Mouse (Mus musculus): ENCODE measurements around the gene Zfyve27. TPM values are rescaled to one million over a fixed set of nuclear protein-coding genes. Genes with fewer than 3 reads are reported as not detected.
A peak's percentile ranks its signal among the peaks of the same experiment; 100 is the strongest.

The Zfyve27 gene
- total and polyA plus RNA-seq, 2 experiments from 2014 or later: 48.8 to 83.9 TPM

GRCm38 (mm10) chr19:42164188-42164587 lies 437 bp downstream of the Zfyve27 start:
- no peak overlapping the region for H3K4me2 ChIP-seq (ENCODE audit: low read depth, low read length, poor library complexity, severe bottlenecking)
- DNase-seq (ENCODE audit: low spot score): peak; percentile 28
- H3K36me3 ChIP-seq (ENCODE audit: insufficient read depth, low read length): no peaks in the 10 kb centered on the region
- ATAC-seq (ENCODE audit: low FRiP score): no peak
- TF ChIP-seq CTCF (IDR thresholded peaks at IDR 0.05): no peak
- no peaks in the 10 kb centered on the region for H3K4me1 ChIP-seq (ENCODE audit: insufficient read depth, low read length)
- no peaks in the 10 kb centered on the region for H3K27me3 ChIP-seq (ENCODE audit: insufficient read depth, low read length)
- WGBS: 46% methylated on average over 7 of the region's 7 CpGs
- H3K27ac ChIP-seq (ENCODE audit: low read depth, low read length): no peak overlapping the region; the same call in 1 of the 2 replicates
- H3K9ac ChIP-seq (replicated peaks; ENCODE audit: low read length, poor library complexity, severe bottlenecking): no peak overlapping the region
- H3K4me3 ChIP-seq (ENCODE audit: low read depth, low read length): no peak overlapping the region
- no peaks in the 10 kb centered on the region for H3K9me3 ChIP-seq (ENCODE audit: low read length)

DNA sequence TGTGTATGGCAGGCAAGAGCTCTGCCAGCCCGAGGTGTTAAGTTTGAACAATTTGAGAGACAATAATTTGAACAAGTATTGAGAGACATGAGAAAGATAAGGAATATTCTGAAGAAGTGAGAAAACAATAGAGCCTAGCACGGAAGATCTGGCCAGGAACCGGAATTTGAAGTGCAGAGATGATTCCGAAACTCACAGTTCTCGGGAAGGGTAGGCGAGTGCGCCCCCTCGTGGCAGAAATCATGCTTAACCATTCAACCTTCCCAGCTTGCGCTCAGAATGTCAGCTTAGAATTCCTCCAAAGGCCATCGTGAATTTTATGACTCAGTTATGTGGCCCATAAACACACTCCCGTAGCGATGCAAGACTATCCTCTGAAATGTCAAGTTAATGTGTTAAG lies 2.4 kb downstream of the Zfyve27 start:
- H3K27ac ChIP-seq (ENCODE audit: low read depth, low read length): no peak overlapping the region
- no peak overlapping the region; the same call in 1 of the 2 replicates for H3K4me2 ChIP-seq (ENCODE audit: low read depth, low read length, poor library complexity, severe bottlenecking)
- peak; percentile 87 for TF ChIP-seq CTCF (IDR thresholded peaks at IDR 0.05)
- peak; percentile 77 for DNase-seq (ENCODE audit: low spot score)
- ATAC-seq (ENCODE audit: low FRiP score): no peak
- H3K9me3 ChIP-seq (ENCODE audit: low read length): no peaks in the 10 kb centered on the region
- H3K27me3 ChIP-seq (ENCODE audit: insufficient read depth, low read length): no peaks in the 10 kb centered on the region
- no peak overlapping the region for H3K9ac ChIP-seq (replicated peaks; ENCODE audit: low read length, poor library complexity, severe bottlenecking)
- 4% methylated on average over 12 of the region's 12 CpGs for WGBS
- peaks cover under 1% of the 10 kb centered on the region; the same call in 1 of the 2 replicates for H3K4me1 ChIP-seq (ENCODE audit: insufficient read depth, low read length)
- H3K4me3 ChIP-seq (ENCODE audit: low read depth, low read length): no peak overlapping the region
- H3K36me3 ChIP-seq (ENCODE audit: insufficient read depth, low read length): no peaks in the 10 kb centered on the region

- no peak overlapping the region for H3K9ac ChIP-seq (replicated peaks; ENCODE audit: low read length, poor library complexity, severe bottlenecking)
- no peaks in the 10 kb centered on the region for H3K27me3 ChIP-seq (ENCODE audit: insufficient read depth, low read length)
- H3K4me3 ChIP-seq (ENCODE audit: low read depth, low read length): no peak overlapping the region
- 52% methylated on average over 3 of the region's 3 CpGs for WGBS
- H3K27ac ChIP-seq (ENCODE audit: low read depth, low read length): no peak overlapping the region
- TF ChIP-seq CTCF (IDR thresholded peaks at IDR 0.05): no peak
- no peak for ATAC-seq (ENCODE audit: low FRiP score)
- H3K9me3 ChIP-seq (ENCODE audit: low read length): no peaks in the 10 kb centered on the region
- peaks cover 7% of the 10 kb centered on the region; the same call in 1 of the 2 replicates for H3K4me1 ChIP-seq (ENCODE audit: insufficient read depth, low read length)
- no peaks in the 10 kb centered on the region for H3K36me3 ChIP-seq (ENCODE audit: insufficient read depth, low read length)
- DNase-seq (ENCODE audit: low spot score): no peak
- H3K4me2 ChIP-seq (ENCODE audit: low read depth, low read length, poor library complexity, severe bottlenecking): no peak overlapping the region
These were observed 3.0 kb downstream of the Zfyve27 start for GRCm38 (mm10) chr19:42166766-42167165.

DNA sequence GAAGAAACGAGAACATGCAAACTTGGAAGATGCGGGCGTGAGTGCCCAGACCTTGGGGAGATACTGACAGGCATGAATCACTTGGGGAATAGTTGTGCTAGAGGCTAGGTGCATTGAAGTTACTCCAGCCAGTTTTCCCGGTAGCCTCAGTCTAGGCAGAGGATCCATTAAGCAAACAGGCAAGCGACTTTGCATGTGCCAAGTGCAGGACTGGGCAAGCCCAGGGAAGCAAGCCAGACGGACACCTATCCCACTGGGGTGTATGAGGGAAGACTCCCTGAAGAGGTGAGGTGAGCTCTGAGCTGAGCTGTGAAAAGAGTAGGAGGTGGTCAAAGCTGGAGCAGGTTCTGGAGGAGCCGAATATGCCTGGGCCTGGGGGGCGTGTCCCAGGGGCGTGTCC lies 3.7 kb downstream of the Zfyve27 start:
- TF ChIP-seq CTCF (IDR thresholded peaks at IDR 0.05): no peak
- ATAC-seq (ENCODE audit: low FRiP score) (no peak), DNase-seq (ENCODE audit: low spot score) (no peak)
- no peaks in the 10 kb centered on the region for H3K27me3 ChIP-seq (ENCODE audit: insufficient read depth, low read length)
- H3K9ac ChIP-seq (replicated peaks; ENCODE audit: low read length, poor library complexity, severe bottlenecking): no peak overlapping the region
- no peak overlapping the region for H3K4me2 ChIP-seq (ENCODE audit: low read depth, low read length, poor library complexity, severe bottlenecking)
- H3K4me1 ChIP-seq (ENCODE audit: insufficient read depth, low read length): peaks cover 8% of the 10 kb centered on the region; the same call in 1 of the 2 replicates
- H3K4me3 ChIP-seq (ENCODE audit: low read depth, low read length): no peak overlapping the region
- no peak overlapping the region for H3K27ac ChIP-seq (ENCODE audit: low read depth, low read length)
- WGBS: 61% methylated on average over 9 of the region's 9 CpGs
- H3K36me3 ChIP-seq (ENCODE audit: insufficient read depth, low read length): no peaks in the 10 kb centered on the region
- H3K9me3 ChIP-seq (ENCODE audit: low read length): no peaks in the 10 kb centered on the region

DNA sequence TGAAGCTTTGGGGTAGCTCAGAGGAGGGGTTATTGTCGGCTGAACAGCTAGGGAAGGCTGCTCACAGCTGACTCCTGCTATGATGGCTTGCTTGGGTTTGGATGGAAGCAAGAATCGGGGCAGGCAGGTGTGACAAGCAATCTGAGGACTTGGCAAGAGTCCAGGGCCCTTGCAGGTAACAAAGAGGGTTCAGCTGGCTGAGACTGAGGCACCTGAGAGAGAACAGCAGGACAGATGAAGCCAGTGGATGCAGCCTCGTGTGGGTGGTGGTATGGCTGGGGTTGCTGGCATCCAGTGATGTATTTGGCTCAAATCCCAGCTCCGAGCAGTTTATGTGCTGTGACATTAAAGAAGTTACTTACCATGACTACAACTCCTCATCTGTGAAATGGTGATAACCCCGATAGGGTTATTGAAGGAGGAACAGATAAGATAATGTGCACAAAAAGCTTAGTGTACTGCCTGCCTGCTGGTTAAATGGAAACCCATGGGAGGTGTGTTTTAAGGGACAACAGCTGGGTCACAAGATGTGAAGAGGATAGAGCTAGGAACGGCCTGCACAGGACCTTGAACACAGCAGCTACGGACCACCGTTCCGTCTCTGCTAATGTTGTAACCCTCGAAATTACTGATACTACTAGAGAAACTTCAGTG lies 5.7 kb downstream of the Zfyve27 start:
- Histone ChIP-seq H3K4me1 (ENCODE audit: insufficient read depth, low read length) (peaks cover 8% of the 10 kb centered on the region; the same call in 1 of the 2 replicates), H3K36me3 (ENCODE audit: insufficient read depth, low read length) (no peaks in the 10 kb centered on the region), H3K9ac (replicated peaks; ENCODE audit: low read length, poor library complexity, severe bottlenecking) (peak overlapping the region; percentile 29; the same call in 1 of the 2 replicates), H3K27ac (ENCODE audit: low read depth, low read length) (no peak overlapping the region), H3K27me3 (ENCODE audit: insufficient read depth, low read length) (no peaks in the 10 kb centered on the region), H3K4me3 (ENCODE audit: low read depth, low read length) (peak overlapping the region; percentile 69; the same call in 1 of the 2 replicates), H3K4me2 (ENCODE audit: low read depth, low read length, poor library complexity, severe bottlenecking) (peak overlapping the region; percentile 83), H3K9me3 (ENCODE audit: low read length) (no peaks in the 10 kb centered on the region)
- ATAC-seq (ENCODE audit: low FRiP score): no peak
- WGBS: 73% methylated on average over 10 of the region's 10 CpGs
- DNase-seq (ENCODE audit: low spot score): peak; percentile 15
- no peak for TF ChIP-seq CTCF (IDR thresholded peaks at IDR 0.05)
